Mouse (Mus musculus): Measurements from ENCODE around the gene Iars2.

DNA sequence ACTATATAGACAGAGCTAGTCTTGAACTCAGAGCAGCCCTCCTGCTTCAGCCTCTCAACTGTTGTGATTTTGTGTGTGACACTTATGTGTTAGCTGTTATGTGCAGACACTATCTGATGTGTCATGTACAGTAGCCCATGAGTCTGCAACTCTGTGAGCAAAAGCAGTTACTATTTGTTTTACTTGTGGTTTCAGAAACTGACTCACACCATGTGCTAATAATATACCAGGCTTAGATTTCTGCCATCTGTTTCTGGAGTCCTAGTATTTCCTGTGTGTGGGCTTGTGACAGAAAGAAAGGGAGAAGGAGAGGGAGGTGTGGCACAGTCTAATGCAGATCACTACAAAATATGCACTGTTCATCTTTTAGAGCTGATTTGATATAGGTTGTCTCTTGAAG is 47.2 kb upstream of the Iars2 start:
- TF ChIP-seq CTCF (IDR thresholded peaks at IDR 0.05; ENCODE audit: extremely low read depth, insufficient read depth, insufficient read length, insufficient replicate concordance) (no peak), POLR2A (IDR thresholded peaks at IDR 0.05; ENCODE audit: low read depth, low read length) (no peak)
